Mouse (Mus musculus): ENCODE measurements around the gene Eif2b3. TPM values are rescaled to one million over a fixed set of nuclear protein-coding genes. Genes with fewer than 3 reads are reported as not detected.

The Eif2b3 gene
- polyA plus RNA-seq, 1 experiment from 2014 or later = 20.3 TPM

DNA sequence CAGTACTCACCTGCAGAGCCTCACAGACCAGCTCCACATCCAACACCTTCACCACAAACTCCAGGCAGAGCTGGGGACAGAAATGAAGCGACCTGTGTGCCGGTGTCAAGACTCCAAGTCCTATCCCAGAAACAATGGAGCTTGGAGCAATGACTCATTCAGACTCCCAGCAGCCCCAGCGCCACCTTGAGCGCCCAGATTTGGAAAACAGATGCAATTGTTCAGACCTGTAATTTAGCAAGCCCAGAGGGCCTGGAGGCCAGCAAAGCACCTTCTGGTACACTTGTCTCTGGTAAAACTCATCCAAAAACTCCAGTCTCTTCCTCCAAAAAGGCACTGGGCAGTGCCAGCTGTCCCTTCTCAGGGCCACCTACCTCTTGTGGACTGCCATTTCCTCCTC, 103.0 kb downstream of the Eif2b3 start:
- Histone ChIP-seq H3K36me3 (ENCODE audit: control insufficient read depth, insufficient read depth) (no peaks in the 10 kb centered on the region), H3K4me3 (ENCODE audit: low read depth, low read length) (no peak overlapping the region), H3K27me3 (ENCODE audit: control insufficient read depth, insufficient read depth, low read depth, low read length) (no peaks in the 10 kb centered on the region), H3K27ac (ENCODE audit: low read length) (no peak overlapping the region), H3K4me2 (ENCODE audit: low read depth, low read length) (no peak overlapping the region), H3K4me1 (ENCODE audit: control insufficient read depth, low read depth, low read length) (peaks cover 30% of the 10 kb centered on the region), H3K9me3 (replicated peaks; ENCODE audit: control insufficient read depth, low read length) (no peaks in the 10 kb centered on the region), H3K9ac (ENCODE audit: low read depth, low read length) (no peak overlapping the region)
- no peak for ATAC-seq (ENCODE audit: low read depth)
- 67% methylated on average over 4 of the region's 4 CpGs for WGBS (ENCODE audit: insufficient replicate concordance)

DNA sequence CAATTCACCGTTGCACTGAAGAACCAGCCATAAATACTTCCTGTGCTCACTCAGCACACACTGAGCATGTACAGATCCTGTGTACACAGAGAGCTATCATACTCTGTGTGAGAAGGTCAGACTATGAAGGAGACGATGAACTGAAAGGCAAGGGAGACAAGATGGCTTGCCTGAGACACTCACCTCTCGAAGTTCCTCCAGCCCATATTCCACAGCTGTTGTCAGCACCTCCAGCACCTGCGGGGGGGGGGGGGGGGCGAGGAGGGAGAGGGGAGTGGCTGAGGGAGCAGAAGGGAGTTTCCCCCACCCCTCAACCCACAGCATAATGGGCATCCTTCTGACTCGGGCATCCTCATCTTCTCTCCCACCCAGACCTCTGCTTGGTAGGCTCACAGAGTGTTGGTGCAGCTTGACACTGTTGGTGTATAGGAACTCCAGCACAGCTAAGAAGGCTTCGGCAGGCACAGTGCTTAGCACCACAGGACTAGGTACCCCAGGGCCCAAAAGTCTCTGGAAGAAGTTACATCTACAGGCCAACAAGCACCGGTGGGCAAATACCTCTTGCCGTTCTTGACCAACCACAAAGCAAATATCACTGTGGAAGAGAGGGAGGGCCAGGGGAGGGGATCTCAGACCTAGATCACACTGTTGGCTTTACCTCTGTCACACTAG, 104.5 kb downstream of the Eif2b3 start:
- Histone ChIP-seq H3K4me3 (ENCODE audit: low read depth, low read length) (no peak overlapping the region), H3K9me3 (replicated peaks; ENCODE audit: control insufficient read depth, low read length) (no peaks in the 10 kb centered on the region), H3K27ac (ENCODE audit: low read length) (no peak overlapping the region), H3K36me3 (ENCODE audit: control insufficient read depth, insufficient read depth) (no peaks in the 10 kb centered on the region), H3K4me2 (ENCODE audit: low read depth, low read length) (no peak overlapping the region), H3K9ac (ENCODE audit: low read depth, low read length) (no peak overlapping the region), H3K27me3 (ENCODE audit: control insufficient read depth, insufficient read depth, low read depth, low read length) (no peaks in the 10 kb centered on the region), H3K4me1 (ENCODE audit: control insufficient read depth, low read depth, low read length) (peaks cover 30% of the 10 kb centered on the region)
- ATAC-seq (ENCODE audit: low read depth) = no peak
- 52% methylated on average over 8 of the region's 9 CpGs for WGBS (ENCODE audit: insufficient replicate concordance)

GRCm38 (mm10) chr4:117124218-117124517, 105.0 kb downstream of the Eif2b3 start:
- Histone ChIP-seq H3K27ac (ENCODE audit: low read length) (peak overlapping the region; percentile 39), H3K4me2 (ENCODE audit: low read depth, low read length) (0 out of 2 replicates have a peak overlapping the region, but pooled peaks have one; percentile 42), H3K4me3 (ENCODE audit: low read depth, low read length) (no peak overlapping the region), H3K9me3 (replicated peaks; ENCODE audit: control insufficient read depth, low read length) (no peaks in the 10 kb centered on the region), H3K36me3 (ENCODE audit: control insufficient read depth, insufficient read depth) (no peaks in the 10 kb centered on the region), H3K4me1 (ENCODE audit: control insufficient read depth, low read depth, low read length) (peaks cover 30% of the 10 kb centered on the region), H3K27me3 (ENCODE audit: control insufficient read depth, insufficient read depth, low read depth, low read length) (no peaks in the 10 kb centered on the region), H3K9ac (ENCODE audit: low read depth, low read length) (no peak overlapping the region)
- ATAC-seq (ENCODE audit: low read depth) = no peak
- WGBS (ENCODE audit: insufficient replicate concordance) = 43% methylated on average over 3 of the region's 3 CpGs

DNA sequence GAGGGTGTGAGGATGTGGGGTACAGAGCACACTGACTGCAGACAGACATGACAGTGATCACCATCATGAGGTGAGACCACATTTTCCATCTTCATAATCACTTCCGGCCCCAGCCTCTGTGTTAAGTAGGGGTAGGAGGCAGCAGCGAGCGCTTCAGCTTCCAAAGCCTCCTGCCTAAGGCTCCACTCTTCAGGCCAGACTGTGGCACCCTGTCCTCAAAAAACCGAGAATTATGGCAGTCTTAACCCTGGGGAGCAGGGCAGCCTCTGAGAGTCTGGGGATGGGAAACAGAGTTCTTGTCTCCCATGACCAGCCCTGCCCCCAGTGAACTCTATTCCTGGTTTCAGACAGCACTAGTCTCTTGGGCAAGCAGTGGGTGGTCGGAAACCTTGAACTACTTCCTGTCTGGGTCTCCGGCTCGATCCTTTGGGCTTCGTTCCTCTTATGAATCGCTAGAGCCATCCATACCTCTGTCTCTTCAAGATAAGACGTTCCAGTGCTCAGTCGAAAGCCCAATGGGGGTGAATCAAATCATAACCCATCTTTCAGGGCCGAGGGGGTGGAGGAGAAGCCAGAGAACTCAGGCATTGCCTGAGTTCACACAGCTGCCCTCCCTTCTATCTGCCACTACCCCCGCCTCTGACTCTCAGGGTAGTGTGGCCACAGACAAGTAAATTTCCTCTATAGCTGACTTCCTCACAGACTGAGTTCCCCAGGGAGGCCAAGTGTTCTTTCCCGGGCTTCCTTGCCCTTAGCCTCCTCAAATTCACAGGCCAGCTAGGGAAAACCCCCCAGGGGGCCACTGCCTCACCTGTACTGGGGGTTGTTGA, 105.5 kb downstream of the Eif2b3 start:
- no peaks in the 10 kb centered on the region for H3K27me3 ChIP-seq (ENCODE audit: control insufficient read depth, insufficient read depth, low read depth, low read length)
- H3K9me3 ChIP-seq (replicated peaks; ENCODE audit: control insufficient read depth, low read length) = no peaks in the 10 kb centered on the region
- WGBS (ENCODE audit: insufficient replicate concordance) = 12% methylated on average over 14 of the region's 14 CpGs
- peak overlapping the region; percentile 39 for H3K27ac ChIP-seq (ENCODE audit: low read length)
- ATAC-seq (ENCODE audit: low read depth) = no peak
- 0 out of 2 replicates have a peak overlapping the region, but pooled peaks have one; percentile 20 for H3K9ac ChIP-seq (ENCODE audit: low read depth, low read length)
- no peaks in the 10 kb centered on the region for H3K36me3 ChIP-seq (ENCODE audit: control insufficient read depth, insufficient read depth)
- H3K4me1 ChIP-seq (ENCODE audit: control insufficient read depth, low read depth, low read length) = peaks cover 29% of the 10 kb centered on the region
- peak overlapping the region; percentile 42 for H3K4me2 ChIP-seq (ENCODE audit: low read depth, low read length)
- no peak overlapping the region for H3K4me3 ChIP-seq (ENCODE audit: low read depth, low read length)

DNA sequence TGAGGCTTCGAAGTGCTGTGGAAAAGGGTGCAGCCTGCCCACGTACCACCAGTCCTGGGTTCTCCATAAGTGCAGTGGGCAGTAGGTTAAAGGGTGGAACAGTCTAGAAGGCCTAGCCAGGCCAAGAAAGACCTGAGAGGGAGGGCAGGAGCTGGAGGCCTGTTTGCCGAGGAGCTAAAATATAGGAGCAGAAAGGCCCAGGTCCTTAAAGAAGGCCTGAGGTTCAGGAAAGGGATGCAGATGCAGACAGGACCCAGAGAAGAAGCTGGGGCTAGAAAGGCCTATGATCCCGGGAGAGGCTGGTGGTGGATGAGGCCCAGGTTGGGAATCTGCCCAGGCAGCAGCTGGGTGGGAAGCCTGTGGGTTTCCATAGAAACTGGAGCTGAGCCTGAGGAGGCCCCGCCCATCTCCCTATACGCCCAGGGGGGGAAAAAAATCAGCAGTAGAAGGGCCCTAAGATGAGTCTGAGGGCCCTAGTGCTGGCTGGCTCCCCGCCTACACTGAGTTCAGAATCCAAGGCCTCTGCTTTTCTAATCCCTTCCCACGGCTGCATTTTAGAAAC, 106.2 kb downstream of the Eif2b3 start, which contains the start of gene Btbd19:
TSS of gene Btbd19 (minus strand) at position 378 of the 562 bp plus-strand sequence.
- 35% methylated on average over 8 of the region's 8 CpGs for WGBS (ENCODE audit: insufficient replicate concordance)
- H3K9me3 ChIP-seq (replicated peaks; ENCODE audit: control insufficient read depth, low read length) = no peaks in the 10 kb centered on the region
- no peak for ATAC-seq (ENCODE audit: low read depth)
- no peaks in the 10 kb centered on the region for H3K27me3 ChIP-seq (ENCODE audit: control insufficient read depth, insufficient read depth, low read depth, low read length)
- H3K9ac ChIP-seq (ENCODE audit: low read depth, low read length) = peak within 1 kb of the TSS; percentile 20; the same call in 1 of the 2 replicates
- H3K4me2 ChIP-seq (ENCODE audit: low read depth, low read length) = peak within 1 kb of the TSS; percentile 42
- H3K4me3 ChIP-seq (ENCODE audit: low read depth, low read length) = no peak within 1 kb of the TSS
- H3K36me3 ChIP-seq (ENCODE audit: control insufficient read depth, insufficient read depth) = no peaks in the 10 kb centered on the region
- peak within 1 kb of the TSS; percentile 39 for H3K27ac ChIP-seq (ENCODE audit: low read length)
- H3K4me1 ChIP-seq (ENCODE audit: control insufficient read depth, low read depth, low read length) = peaks cover 25% of the 10 kb centered on the region

- Histone ChIP-seq H3K4me2 (ENCODE audit: low read depth, low read length) (no peak overlapping the region), H3K27ac (ENCODE audit: low read length) (peak overlapping the region; percentile 39), H3K4me3 (ENCODE audit: low read depth, low read length) (no peak overlapping the region), H3K9ac (ENCODE audit: low read depth, low read length) (peak overlapping the region; percentile 20; the same call in 1 of the 2 replicates), H3K9me3 (replicated peaks; ENCODE audit: control insufficient read depth, low read length) (no peaks in the 10 kb centered on the region), H3K27me3 (ENCODE audit: control insufficient read depth, insufficient read depth, low read depth, low read length) (no peaks in the 10 kb centered on the region), H3K36me3 (ENCODE audit: control insufficient read depth, insufficient read depth) (no peaks in the 10 kb centered on the region), H3K4me1 (ENCODE audit: control insufficient read depth, low read depth, low read length) (peaks cover 25% of the 10 kb centered on the region)
- 32% methylated on average over 15 of the region's 15 CpGs for WGBS (ENCODE audit: insufficient replicate concordance)
- peak; percentile 53 for ATAC-seq (ENCODE audit: low read depth)
Measured at GRCm38 (mm10) chr4:117125910-117126674, 106.9 kb downstream of the Eif2b3 start.

DNA sequence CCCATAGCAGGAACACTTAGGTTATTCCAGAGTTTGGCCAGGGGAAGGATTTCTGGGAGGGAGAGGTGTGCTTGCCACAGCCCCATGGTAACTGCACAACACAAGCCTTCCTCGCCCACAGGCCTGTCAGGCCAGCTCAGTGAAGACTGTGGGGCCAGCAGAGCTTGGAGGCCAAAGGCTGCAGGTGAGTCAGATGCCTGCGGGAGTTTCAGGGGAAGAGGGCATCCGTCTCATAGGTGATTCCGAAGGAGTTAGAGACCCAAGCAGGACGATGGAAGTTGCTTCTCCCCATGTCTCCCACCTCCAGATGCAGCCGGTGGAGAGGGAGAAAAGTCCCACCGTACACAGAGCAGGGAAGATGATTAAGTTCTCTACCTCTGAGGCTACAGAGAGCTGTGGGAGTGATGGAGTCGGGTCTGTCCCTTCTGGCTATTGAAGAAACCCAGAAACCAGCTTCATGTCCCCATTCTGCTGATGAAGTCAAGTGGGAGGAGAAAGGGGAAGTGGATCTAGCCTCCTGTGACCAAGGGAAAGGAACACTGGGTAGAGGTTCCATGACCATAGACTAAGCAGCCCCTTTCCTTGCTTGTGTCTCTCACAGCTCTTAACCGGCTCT, 107.6 kb downstream of the Eif2b3 start, which contains the start of gene Tctex1d4:
TSS of gene Tctex1d4 (plus strand) at position 120 of the 616 bp plus-strand sequence.
- H3K27ac ChIP-seq (ENCODE audit: low read length) = peak within 1 kb of the TSS; percentile 39
- peaks cover 20% of the 10 kb centered on the region for H3K4me1 ChIP-seq (ENCODE audit: control insufficient read depth, low read depth, low read length)
- H3K36me3 ChIP-seq (ENCODE audit: control insufficient read depth, insufficient read depth) = no peaks in the 10 kb centered on the region
- H3K9ac ChIP-seq (ENCODE audit: low read depth, low read length) = peak within 1 kb of the TSS; percentile 20; the same call in 1 of the 2 replicates
- no peak for ATAC-seq (ENCODE audit: low read depth)
- H3K4me3 ChIP-seq (ENCODE audit: low read depth, low read length) = no peak within 1 kb of the TSS
- peaks cover 4% of the 10 kb centered on the region; the same call in 1 of the 2 replicates for H3K27me3 ChIP-seq (ENCODE audit: control insufficient read depth, insufficient read depth, low read depth, low read length)
- no peaks in the 10 kb centered on the region for H3K9me3 ChIP-seq (replicated peaks; ENCODE audit: control insufficient read depth, low read length)
- 62% methylated on average over 9 of the region's 9 CpGs for WGBS (ENCODE audit: insufficient replicate concordance)
- H3K4me2 ChIP-seq (ENCODE audit: low read depth, low read length) = no peak within 1 kb of the TSS

GRCm38 (mm10) chr4:117127991-117128686, 108.9 kb downstream of the Eif2b3 start:
- Histone ChIP-seq H3K27ac (ENCODE audit: low read length) (no peak overlapping the region), H3K9me3 (replicated peaks; ENCODE audit: control insufficient read depth, low read length) (no peaks in the 10 kb centered on the region), H3K36me3 (ENCODE audit: control insufficient read depth, insufficient read depth) (no peaks in the 10 kb centered on the region), H3K27me3 (ENCODE audit: control insufficient read depth, insufficient read depth, low read depth, low read length) (peaks cover 15% of the 10 kb centered on the region), H3K4me3 (ENCODE audit: low read depth, low read length) (no peak overlapping the region), H3K4me1 (ENCODE audit: control insufficient read depth, low read depth, low read length) (peaks cover 28% of the 10 kb centered on the region), H3K4me2 (ENCODE audit: low read depth, low read length) (no peak overlapping the region), H3K9ac (ENCODE audit: low read depth, low read length) (no peak overlapping the region)
- 80% methylated on average over 33 of the region's 33 CpGs for WGBS (ENCODE audit: insufficient replicate concordance)
- ATAC-seq (ENCODE audit: low read depth) = no peak
